Mouse (Mus musculus) E14TG2a.4 (cell line): ENCODE data around the gene Zfyve28.

Source experiments
- CTCF ChIP-seq: conservative IDR thresholded peaks from 2 replicates; pipeline ENCODE4 v1.5.1; 2014; ENCODE audit warnings: low read length
- NANOG ChIP-seq: IDR thresholded peaks from 2 replicates; pipeline ENCODE4 v1.6.1; 2014; ENCODE audit warnings: borderline replicate concordance, low read length, mixed read lengths
- POU5F1 ChIP-seq: IDR thresholded peaks from 2 replicates; pipeline ENCODE4 v1.6.1; 2014; ENCODE audit warnings: low read length, borderline replicate concordance

DNA sequence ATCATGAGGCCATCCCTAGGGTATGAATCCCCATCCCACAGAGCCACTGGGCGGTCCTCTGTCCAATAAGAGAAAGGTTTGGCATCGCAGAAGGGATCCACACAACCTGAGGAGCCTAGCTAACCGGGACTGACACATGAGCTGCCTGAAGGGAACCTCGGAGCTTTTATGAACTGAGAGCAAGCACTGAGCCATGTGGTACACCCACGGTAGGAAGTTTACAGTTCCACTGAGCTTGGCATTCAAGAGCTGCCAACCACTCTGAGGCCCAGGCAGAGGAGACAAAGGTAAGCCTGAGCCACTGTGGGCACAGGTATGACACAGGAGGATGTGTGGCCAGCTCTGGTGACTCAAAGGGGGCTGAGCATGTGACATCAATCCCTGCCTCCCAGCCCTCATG lies 63.7 kb downstream of the Zfyve28 start:
- no peak for TF ChIP-seq CTCF
- TF ChIP-seq NANOG, result no peak
- TF ChIP-seq POU5F1, result no peak
